Mouse (Mus musculus) embryonic facial prominence, embryonic 14.5 days (tissue): ENCODE results near the gene Setd5. TPM values are rescaled to one million over a fixed set of nuclear protein-coding genes. Genes with fewer than 3 reads are reported as not detected.

ENCODE experiments used
- ATAC-seq: fragments of 200-750 bp; cut with Nextera tagmentation; 2 replicates; pipeline ENCODE4 v1.8.0; 2017; ENCODE audit warnings: low read depth, moderate number of reproducible peaks, moderate TSS enrichment
- DNase-seq: peaks from one replicate; pipeline ENCODE4 v3.0.0-alpha.2; 2015; ENCODE audit warnings: low spot score
- H3K27ac ChIP-seq: fragments of 300-500 bp; sonication (generic); replicated peaks from 2 replicates; pipeline ENCODE4 v1.5.1; 2014; ENCODE audit warnings: low read depth, mild to moderate bottlenecking, low read length, moderate library complexity
- H3K27me3 ChIP-seq: fragments of 300-500 bp; sonication (generic); replicated peaks from 2 replicates; pipeline ENCODE4 v1.6.1; 2014; ENCODE audit warnings: low read length; ENCODE audit not compliant: control insufficient read depth, insufficient read depth
- H3K36me3 ChIP-seq: fragments of 300-500 bp; sonication (generic); 2 replicates; pipeline ENCODE4 v1.6.1; 2014; ENCODE audit warnings: low read length, mixed read lengths; ENCODE audit not compliant: control insufficient read depth, insufficient read depth
- H3K4me1 ChIP-seq: fragments of 300-500 bp; sonication (generic); 2 replicates; pipeline ENCODE4 v1.6.1; 2014; ENCODE audit warnings: antibody characterized with exemption, low read length; ENCODE audit not compliant: control insufficient read depth, insufficient read depth
- H3K4me2 ChIP-seq: fragments of 300-500 bp; sonication (generic); 2 replicates; pipeline ENCODE4 v1.6.1; 2014; ENCODE audit warnings: low read depth, mild to moderate bottlenecking, low read length, moderate library complexity, mixed read lengths
- H3K4me3 ChIP-seq: fragments of 300-500 bp; sonication (generic); 2 replicates; pipeline ENCODE4 v1.5.1; 2014; ENCODE audit warnings: low read depth, mild to moderate bottlenecking, low read length
- H3K9ac ChIP-seq: fragments of 300-500 bp; sonication (generic); 2 replicates; pipeline ENCODE4 v1.6.1; 2014; ENCODE audit warnings: low read depth, mild to moderate bottlenecking, low read length, moderate library complexity, mixed read lengths
- H3K9me3 ChIP-seq: fragments of 300-500 bp; sonication (generic); 2 replicates; pipeline ENCODE4 v1.6.1; 2016; ENCODE audit warnings: low read length; ENCODE audit not compliant: control insufficient read depth
- WGBS: fragments of 180-500 bp; shearing (Covaris S2); extraction: QIAGEN DNeasy Blood & Tissue Kit; methylation state at CpG from one replicate; pipeline ENCODE4 v1.1.7; 2014; 5-methylcytosine and 5-hydroxymethylcytosine counted together
- polyA plus RNA-seq: library from polyadenylated mRNA; unstranded; fragments of >200 nt; fragmentation: Nextera tagmentation; extraction: Ambion mirVana; gene quantifications from 2 replicates; pipeline ENCODE4 v1.2.1, GENCODE M21; 2014

The Setd5 gene
- polyA plus RNA-seq, 1 experiment from 2014 or later, result 81.5 TPM

DNA sequence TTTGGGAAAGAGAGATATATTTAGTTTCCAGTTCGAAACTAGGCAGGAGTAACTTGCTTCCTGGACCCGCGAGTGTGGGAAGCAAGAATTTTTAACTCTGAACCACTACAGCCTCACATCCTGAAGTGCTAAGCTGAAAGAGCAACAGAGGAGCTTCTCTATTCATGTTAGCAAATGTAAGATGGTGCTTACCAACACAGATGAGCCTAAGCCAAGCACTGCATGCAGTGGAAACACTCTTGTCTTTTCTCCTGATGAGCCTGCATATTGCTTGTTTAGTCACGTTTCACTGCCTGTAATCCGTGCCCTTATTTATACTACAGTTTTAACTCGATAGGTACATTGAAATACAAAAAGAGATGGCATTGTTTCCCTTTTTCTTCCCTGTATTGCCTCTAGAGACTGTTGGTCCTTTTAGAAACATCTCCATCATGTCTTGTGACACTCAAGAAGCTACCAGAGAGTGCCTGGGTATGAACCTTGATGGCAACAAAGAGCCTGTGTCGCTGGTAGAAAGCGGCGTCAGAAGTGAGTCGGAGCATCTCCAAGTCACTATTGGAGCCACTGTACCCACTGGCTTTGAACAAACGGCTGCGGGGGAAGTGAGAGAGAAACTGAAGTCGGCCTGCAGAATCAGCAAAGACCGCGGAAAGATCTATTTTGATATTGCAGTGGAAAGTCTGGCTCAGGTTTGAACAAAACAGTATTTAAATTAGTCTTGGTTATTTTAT, 30.0 kb upstream of the Setd5 start:
- Histone ChIP-seq H3K4me3 (peak overlapping the region; percentile 83), H3K27me3 (no peaks in the 10 kb centered on the region), H3K4me1 (peaks cover 13% of the 10 kb centered on the region), H3K9ac (peak overlapping the region; percentile 83), H3K4me2 (peak overlapping the region; percentile 98), H3K9me3 (no peaks in the 10 kb centered on the region), H3K27ac (no peak overlapping the region), H3K36me3 (peaks cover 32% of the 10 kb centered on the region)
- ATAC-seq (no peak), DNase-seq (no peak)
- 49% methylated on average over 15 of the region's 15 CpGs for WGBS

DNA sequence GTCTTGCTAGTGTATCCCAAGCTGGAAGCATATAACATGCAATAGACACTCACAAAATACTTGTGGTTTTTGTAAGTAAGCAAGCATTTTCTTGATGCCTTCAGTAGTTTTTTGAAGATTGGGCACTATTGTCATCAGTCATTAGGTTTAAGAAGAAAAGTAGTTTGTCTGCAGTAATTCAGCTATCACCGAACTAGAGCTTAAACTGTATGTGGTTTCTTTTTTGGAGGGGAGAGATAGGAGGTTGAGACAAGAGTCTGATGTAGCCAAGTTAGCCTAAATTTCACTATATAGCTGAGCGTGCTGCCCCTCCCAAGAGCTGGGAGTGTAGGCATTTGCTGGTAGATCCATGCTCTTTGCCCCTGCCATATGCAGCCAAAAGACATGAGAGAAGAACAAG, 28.8 kb upstream of the Setd5 start:
- DNase-seq, result no peak
- no peak overlapping the region for H3K4me2 ChIP-seq
- no peak overlapping the region for H3K9ac ChIP-seq
- H3K27ac ChIP-seq, result no peak overlapping the region
- no peaks in the 10 kb centered on the region for H3K9me3 ChIP-seq
- 95% methylated on average over 2 of the region's 2 CpGs for WGBS
- peaks cover 43% of the 10 kb centered on the region for H3K36me3 ChIP-seq
- H3K4me1 ChIP-seq, result peaks cover 13% of the 10 kb centered on the region
- H3K27me3 ChIP-seq, result no peaks in the 10 kb centered on the region
- H3K4me3 ChIP-seq, result no peak overlapping the region
- ATAC-seq, result no peak

DNA sequence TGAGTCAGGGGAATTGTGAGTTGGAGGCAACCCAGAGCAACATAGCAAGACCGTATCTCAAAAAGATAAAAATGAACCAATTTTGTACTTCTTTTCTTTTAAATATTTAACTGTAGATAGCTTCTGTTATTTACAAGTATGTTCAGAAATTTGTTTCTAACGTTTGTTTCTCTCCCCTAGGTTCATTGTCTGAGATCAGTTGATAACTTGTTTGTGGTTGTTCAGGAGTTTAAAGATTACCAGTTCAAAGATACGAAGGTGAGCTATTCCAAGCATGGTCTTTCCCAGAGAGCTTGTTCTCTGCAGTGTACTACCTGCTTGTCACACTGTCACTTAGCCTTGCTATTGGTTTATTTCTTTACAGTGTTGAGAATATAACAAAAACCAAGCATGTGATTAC, 28.0 kb upstream of the Setd5 start:
- DNase-seq (no peak), ATAC-seq (no peak)
- H3K27ac ChIP-seq, result no peak overlapping the region
- H3K4me1 ChIP-seq, result peaks cover 13% of the 10 kb centered on the region
- 93% methylated on average over 3 of the region's 3 CpGs for WGBS
- no peaks in the 10 kb centered on the region for H3K27me3 ChIP-seq
- no peak overlapping the region for H3K4me3 ChIP-seq
- peaks cover 46% of the 10 kb centered on the region for H3K36me3 ChIP-seq
- H3K4me2 ChIP-seq, result no peak overlapping the region
- no peaks in the 10 kb centered on the region for H3K9me3 ChIP-seq
- no peak overlapping the region for H3K9ac ChIP-seq

DNA sequence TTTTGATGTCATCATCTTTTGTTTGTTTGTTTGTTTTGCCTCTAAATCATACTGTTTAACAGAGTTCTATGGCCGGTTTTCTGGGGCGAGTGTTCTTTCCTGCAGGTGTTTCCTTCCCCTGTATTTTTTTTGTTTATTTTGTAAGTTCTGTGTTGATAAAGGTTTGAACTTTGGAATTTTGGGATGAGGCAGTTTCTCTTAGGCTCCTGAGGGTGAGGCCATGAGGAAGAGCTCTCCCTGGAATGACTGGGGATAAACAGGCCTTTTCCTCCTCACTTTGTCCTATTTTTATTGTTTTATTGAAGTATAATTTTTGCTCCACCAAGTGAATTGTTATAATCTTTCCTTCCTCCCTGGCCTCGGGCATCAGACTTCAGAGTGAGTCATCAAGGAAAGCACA, 24.2 kb upstream of the Setd5 start:
- no peak for DNase-seq
- H3K27ac ChIP-seq, result no peak overlapping the region
- H3K4me1 ChIP-seq, result no peaks in the 10 kb centered on the region
- H3K36me3 ChIP-seq, result peaks cover 80% of the 10 kb centered on the region
- no peak overlapping the region for H3K9ac ChIP-seq
- no peak overlapping the region for H3K4me3 ChIP-seq
- 84% methylated on average over 3 of the region's 3 CpGs for WGBS
- no peaks in the 10 kb centered on the region for H3K9me3 ChIP-seq
- no peak for ATAC-seq
- H3K27me3 ChIP-seq, result no peaks in the 10 kb centered on the region
- H3K4me2 ChIP-seq, result no peak overlapping the region

DNA sequence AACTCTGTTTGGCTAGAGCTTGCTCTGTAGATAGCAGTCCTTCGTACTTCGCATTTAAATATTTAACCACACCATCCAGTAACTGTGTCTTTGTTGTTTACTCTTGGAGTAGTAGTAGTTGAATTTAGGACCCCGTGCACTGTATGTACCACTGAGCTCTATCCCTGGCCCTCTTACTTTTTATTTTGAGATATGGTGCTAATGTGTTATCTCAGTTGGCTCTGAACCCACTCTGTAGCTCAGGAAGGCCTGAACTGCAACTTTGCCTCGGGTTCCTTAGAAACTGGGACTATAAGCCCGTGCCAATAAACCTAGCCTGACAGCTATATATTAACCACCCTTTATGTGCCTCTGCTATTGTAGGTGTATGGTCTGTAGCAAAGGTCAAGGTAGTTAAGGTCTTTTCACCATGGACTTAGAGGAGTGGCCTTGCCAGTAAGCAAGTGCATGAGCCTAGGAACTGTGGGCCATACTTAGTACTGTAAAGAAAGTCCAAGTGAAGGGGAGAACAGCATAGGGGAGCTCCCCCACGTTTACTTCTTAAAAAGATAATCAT, 22.5 kb upstream of the Setd5 start:
- Histone ChIP-seq H3K36me3 (peaks cover 81% of the 10 kb centered on the region), H3K4me2 (no peak overlapping the region), H3K9me3 (no peaks in the 10 kb centered on the region), H3K9ac (no peak overlapping the region), H3K4me3 (no peak overlapping the region), H3K27me3 (no peaks in the 10 kb centered on the region), H3K27ac (no peak overlapping the region), H3K4me1 (no peaks in the 10 kb centered on the region)
- ATAC-seq (no peak), DNase-seq (no peak)
- WGBS, result 83% methylated on average over 6 of the region's 6 CpGs

DNA sequence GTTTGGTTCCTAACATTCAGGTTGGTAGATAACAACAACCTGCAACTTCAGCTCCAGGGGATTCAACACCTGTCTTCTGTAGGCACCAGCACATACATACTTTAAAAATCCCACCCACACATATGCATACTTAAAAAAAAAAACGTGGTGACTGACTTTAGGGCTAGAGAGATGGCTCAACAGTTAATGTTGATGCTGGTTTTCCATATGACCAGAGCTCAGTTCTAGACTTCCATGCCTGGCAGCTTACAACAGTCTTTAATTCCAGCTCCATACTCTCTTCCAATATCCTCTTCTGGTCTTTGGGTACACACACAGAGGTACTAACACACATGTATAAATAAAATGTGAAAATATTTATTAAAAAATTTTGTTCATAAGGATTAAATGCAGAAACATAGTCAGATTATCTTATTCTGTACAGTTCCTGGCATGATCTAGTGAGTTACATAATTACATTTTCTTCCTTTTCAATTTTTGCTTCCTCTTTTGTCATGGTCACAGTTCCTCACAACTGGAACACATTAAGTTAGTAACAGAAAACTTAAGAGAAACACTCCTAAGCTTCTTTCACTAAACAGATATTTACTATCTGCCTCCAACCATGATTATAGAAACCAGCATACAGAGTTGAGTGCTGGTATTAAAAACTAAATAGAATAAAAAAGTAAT, 16.1 kb upstream of the Setd5 start:
- no peak overlapping the region for H3K4me2 ChIP-seq
- no peak overlapping the region for H3K4me3 ChIP-seq
- H3K27me3 ChIP-seq, result no peaks in the 10 kb centered on the region
- no peaks in the 10 kb centered on the region for H3K4me1 ChIP-seq
- no peaks in the 10 kb centered on the region for H3K9me3 ChIP-seq
- 73% methylated on average over 1 of the region's 1 CpGs for WGBS
- H3K36me3 ChIP-seq, result peaks cover 92% of the 10 kb centered on the region
- DNase-seq (no peak), ATAC-seq (no peak)
- H3K9ac ChIP-seq, result no peak overlapping the region
- no peak overlapping the region for H3K27ac ChIP-seq

DNA sequence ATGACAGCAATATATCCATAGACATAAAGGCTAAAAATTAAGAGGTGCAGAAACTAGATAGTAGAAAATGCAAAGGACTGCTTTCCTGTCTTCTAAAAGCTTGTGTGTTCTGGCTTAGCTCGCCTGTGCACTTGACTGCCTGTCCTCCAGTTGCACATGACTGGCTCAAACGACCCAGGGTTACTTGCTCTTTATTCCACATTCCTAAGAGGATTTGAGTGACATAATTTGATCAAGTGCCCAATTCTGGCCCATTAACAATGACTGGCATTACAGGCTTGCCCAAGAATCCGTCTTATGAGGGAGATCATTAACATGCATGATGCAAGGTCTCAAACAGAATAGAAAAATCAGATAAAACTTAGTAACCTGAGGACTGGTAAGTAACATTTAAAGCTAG, 14.9 kb upstream of the Setd5 start:
- ATAC-seq (peak; percentile 15; the same call in 1 of the 2 replicates), DNase-seq (peak; percentile 17)
- Histone ChIP-seq H3K27me3 (no peaks in the 10 kb centered on the region), H3K36me3 (peaks cover 96% of the 10 kb centered on the region), H3K4me3 (no peak overlapping the region), H3K4me1 (no peaks in the 10 kb centered on the region), H3K9me3 (no peaks in the 10 kb centered on the region), H3K4me2 (no peak overlapping the region), H3K9ac (no peak overlapping the region), H3K27ac (no peak overlapping the region)
- 70% methylated on average over 3 of the region's 3 CpGs for WGBS

DNA sequence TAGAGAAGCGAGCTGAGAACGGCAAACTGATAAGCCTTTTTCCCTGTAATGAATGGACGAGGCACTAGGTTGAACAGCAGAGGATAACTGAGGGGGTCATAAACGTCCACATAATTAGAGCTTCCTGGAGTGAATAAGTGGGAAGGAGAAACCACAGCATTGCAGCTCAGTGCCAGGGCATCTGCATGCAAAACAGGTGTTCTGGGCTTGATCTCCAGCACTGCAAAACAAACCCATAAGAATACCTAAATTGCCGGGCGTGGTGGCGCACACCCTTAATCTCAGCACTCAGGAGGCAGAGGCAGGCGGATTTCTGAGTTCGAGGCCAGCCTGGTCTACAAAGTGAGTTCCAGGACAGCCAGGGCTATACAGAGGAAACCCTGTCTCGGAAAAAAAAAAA, 13.8 kb upstream of the Setd5 start:
- H3K27me3 ChIP-seq, result no peaks in the 10 kb centered on the region
- no peak overlapping the region for H3K4me2 ChIP-seq
- no peaks in the 10 kb centered on the region for H3K9me3 ChIP-seq
- no peak for ATAC-seq
- no peak for DNase-seq
- H3K27ac ChIP-seq, result no peak overlapping the region
- H3K4me1 ChIP-seq, result no peaks in the 10 kb centered on the region
- 89% methylated on average over 10 of the region's 10 CpGs for WGBS
- H3K4me3 ChIP-seq, result no peak overlapping the region
- H3K9ac ChIP-seq, result no peak overlapping the region
- H3K36me3 ChIP-seq, result peaks cover 96% of the 10 kb centered on the region
